Mouse (Mus musculus) intestine, embryonic 14.5 days (tissue): ENCODE results near the gene Cel. TPM values are rescaled to one million over a fixed set of nuclear protein-coding genes. Genes with fewer than 3 reads are reported as not detected.

Source experiments
- ATAC-seq: fragments of 200-750 bp; cut with Nextera tagmentation; replicated peaks from 2 replicates; pipeline ENCODE4 v1.8.0; 2017; ENCODE audit warnings: low read depth, moderate number of reproducible peaks, moderate TSS enrichment, moderate library complexity; ENCODE audit not compliant: low FRiP score, low TSS enrichment
- DNase-seq: peaks from one replicate; pipeline ENCODE4 v3.0.0-alpha.2; 2018; ENCODE audit warnings: low spot score
- H3K27ac ChIP-seq: fragments of 300-500 bp; sonication (generic); 2 replicates; pipeline ENCODE4 v1.5.1; 2014; ENCODE audit warnings: low read depth, mild to moderate bottlenecking, control low read depth
- H3K27me3 ChIP-seq: fragments of 300-500 bp; sonication (generic); replicated peaks from 2 replicates; pipeline ENCODE4 v1.6.1; 2014; ENCODE audit warnings: low read length, control low read depth; ENCODE audit not compliant: control insufficient read depth, insufficient read depth
- H3K36me3 ChIP-seq: fragments of 300-500 bp; sonication (generic); 2 replicates; pipeline ENCODE4 v1.6.1; 2014; ENCODE audit warnings: low read length, control low read depth; ENCODE audit not compliant: control insufficient read depth, insufficient read depth
- H3K4me1 ChIP-seq: fragments of 300-500 bp; sonication (generic); replicated peaks from 2 replicates; pipeline ENCODE4 v1.6.1; 2014; ENCODE audit warnings: low read length, control low read depth, mixed read lengths; ENCODE audit not compliant: control insufficient read depth, insufficient read depth
- H3K4me2 ChIP-seq: fragments of 300-500 bp; sonication (generic); 2 replicates; pipeline ENCODE4 v1.6.1; 2014; ENCODE audit warnings: low read length
- H3K4me3 ChIP-seq: fragments of 300-500 bp; sonication (generic); 2 replicates; pipeline ENCODE4 v1.5.1; 2014; ENCODE audit warnings: low read depth, low read length, control low read depth, mixed read lengths
- H3K9ac ChIP-seq: fragments of 300-500 bp; sonication (generic); 2 replicates; pipeline ENCODE4 v1.6.1; 2014; ENCODE audit warnings: mild to moderate bottlenecking, low read length
- H3K9me3 ChIP-seq: fragments of 300-500 bp; sonication (generic); 2 replicates; pipeline ENCODE4 v1.6.1; 2016; ENCODE audit warnings: low read length, control low read depth; ENCODE audit not compliant: control insufficient read depth
- WGBS: fragments of 180-500 bp; shearing (Covaris S2); extraction: QIAGEN DNeasy Blood & Tissue Kit; methylation state at CpG from one replicate; pipeline ENCODE4 v1.1.7; 2014; 5-methylcytosine and 5-hydroxymethylcytosine counted together
- polyA plus RNA-seq: library from polyadenylated mRNA; unstranded; fragments of >200 nt; fragmentation: Nextera tagmentation; extraction: Ambion mirVana; gene quantifications from 2 replicates; pipeline ENCODE4 v1.2.1, GENCODE M21; 2014

The Cel gene
- polyA plus RNA-seq, 1 experiment from 2014 or later = 67.3 TPM

DNA sequence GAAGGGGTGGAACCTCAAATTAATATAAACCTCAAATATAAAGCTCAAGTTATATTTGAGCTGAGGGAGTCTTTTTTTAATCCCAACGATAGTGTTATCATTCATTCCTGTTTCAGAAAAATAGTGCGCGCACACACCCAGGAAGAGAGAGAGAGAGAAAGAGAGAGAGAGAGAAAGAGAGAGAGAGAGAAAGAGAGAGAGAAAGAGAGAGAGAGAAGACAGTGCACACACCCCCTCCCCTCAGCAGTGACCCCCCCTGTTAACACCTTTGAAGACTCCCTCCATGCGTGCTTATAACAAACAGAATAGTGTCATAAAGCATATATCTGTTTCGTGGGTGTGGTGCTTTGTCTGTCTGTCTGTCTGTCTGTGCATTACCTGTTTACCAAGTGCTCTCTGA is 40.3 kb upstream of the Cel start:
- no peak for DNase-seq

DNA sequence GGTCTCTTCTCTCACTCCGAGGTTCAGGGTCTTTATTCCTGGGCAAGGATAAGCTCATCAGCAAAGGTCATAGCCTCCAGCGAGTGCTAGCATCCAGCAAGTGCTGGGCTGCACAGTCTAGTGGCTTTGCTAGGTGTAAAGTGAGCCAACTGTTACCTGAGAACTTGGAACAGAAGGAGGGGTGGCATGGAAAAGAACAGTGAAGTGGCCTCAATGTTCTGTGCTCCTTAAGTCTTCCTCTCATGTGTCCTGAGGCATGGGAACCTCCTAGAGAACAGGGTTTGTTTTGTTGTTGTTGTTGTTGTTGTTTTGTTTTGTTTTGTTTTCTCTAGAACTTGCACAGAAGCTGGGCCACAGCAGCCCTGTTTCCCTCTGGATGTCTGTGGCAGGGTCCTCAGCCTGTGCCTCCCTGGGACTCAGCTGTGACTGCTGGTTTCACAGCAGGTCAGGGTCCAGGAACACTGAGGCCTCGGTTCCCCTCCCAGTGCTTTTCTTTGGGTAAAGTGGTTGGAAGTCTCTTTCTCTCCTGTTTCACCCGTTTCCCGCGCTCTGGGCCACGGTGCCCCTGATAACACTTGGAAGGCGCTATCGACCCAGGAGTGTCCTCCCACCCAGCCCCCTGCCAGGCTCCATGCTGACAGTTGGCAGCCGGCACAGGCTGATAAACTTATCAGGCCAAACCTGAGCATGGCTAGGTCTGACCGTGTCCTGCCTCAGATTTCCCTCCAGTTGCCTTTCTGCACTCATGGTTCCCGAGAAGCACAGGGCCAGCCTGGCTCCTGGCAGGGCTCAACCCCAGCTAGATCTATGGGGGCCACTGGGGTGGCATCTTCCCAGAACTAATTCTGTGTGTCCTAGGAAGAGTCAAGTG is 38.8 kb upstream of the Cel start:
- Histone ChIP-seq H3K9ac (no peak overlapping the region), H3K9me3 (no peaks in the 10 kb centered on the region), H3K4me3 (no peak overlapping the region), H3K4me2 (no peak overlapping the region), H3K27ac (no peak overlapping the region), H3K27me3 (no peaks in the 10 kb centered on the region), H3K36me3 (no peaks in the 10 kb centered on the region), H3K4me1 (peaks cover 13% of the 10 kb centered on the region)
- DNase-seq (no peak), ATAC-seq (no peak)
- whole genome bisulfite sequencing = 56% methylated on average over 12 of the region's 12 CpGs

More for the DNA sequence above, 40.3 kb upstream of the Cel start:
- Histone ChIP-seq H3K27ac (no peak overlapping the region), H3K4me3 (no peak overlapping the region), H3K4me1 (peaks cover 9% of the 10 kb centered on the region; the same call in 1 of the 2 replicates), H3K4me2 (no peak overlapping the region), H3K9me3 (no peaks in the 10 kb centered on the region), H3K9ac (no peak overlapping the region), H3K36me3 (no peaks in the 10 kb centered on the region), H3K27me3 (no peaks in the 10 kb centered on the region)
- WGBS = 92% methylated on average over 5 of the region's 5 CpGs
- no peak for ATAC-seq

DNA sequence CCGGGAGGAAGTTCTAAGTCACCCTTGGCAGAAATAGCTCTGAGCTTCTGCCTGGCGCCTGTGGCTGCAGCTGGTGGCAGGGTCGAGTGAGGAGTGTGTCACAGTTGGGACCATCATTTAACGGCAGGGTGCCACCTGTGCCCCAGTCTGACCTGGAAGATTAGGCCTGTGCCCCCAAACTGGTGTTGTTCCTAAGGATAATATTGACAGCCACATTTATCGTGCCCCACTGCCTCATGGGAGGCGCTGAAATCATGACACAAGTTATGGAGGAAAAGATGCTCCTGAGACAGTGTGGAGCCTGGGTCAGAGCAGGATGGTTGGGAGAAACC is 36.3 kb upstream of the Cel start:
- no peaks in the 10 kb centered on the region for H3K9me3 ChIP-seq
- ATAC-seq (no peak), DNase-seq (no peak)
- WGBS = 78% methylated on average over 6 of the region's 6 CpGs
- H3K36me3 ChIP-seq = no peaks in the 10 kb centered on the region
- H3K4me1 ChIP-seq = peaks cover 13% of the 10 kb centered on the region
- H3K9ac ChIP-seq = no peak overlapping the region
- no peak overlapping the region for H3K4me3 ChIP-seq
- no peaks in the 10 kb centered on the region for H3K27me3 ChIP-seq
- H3K27ac ChIP-seq = no peak overlapping the region
- no peak overlapping the region for H3K4me2 ChIP-seq

DNA sequence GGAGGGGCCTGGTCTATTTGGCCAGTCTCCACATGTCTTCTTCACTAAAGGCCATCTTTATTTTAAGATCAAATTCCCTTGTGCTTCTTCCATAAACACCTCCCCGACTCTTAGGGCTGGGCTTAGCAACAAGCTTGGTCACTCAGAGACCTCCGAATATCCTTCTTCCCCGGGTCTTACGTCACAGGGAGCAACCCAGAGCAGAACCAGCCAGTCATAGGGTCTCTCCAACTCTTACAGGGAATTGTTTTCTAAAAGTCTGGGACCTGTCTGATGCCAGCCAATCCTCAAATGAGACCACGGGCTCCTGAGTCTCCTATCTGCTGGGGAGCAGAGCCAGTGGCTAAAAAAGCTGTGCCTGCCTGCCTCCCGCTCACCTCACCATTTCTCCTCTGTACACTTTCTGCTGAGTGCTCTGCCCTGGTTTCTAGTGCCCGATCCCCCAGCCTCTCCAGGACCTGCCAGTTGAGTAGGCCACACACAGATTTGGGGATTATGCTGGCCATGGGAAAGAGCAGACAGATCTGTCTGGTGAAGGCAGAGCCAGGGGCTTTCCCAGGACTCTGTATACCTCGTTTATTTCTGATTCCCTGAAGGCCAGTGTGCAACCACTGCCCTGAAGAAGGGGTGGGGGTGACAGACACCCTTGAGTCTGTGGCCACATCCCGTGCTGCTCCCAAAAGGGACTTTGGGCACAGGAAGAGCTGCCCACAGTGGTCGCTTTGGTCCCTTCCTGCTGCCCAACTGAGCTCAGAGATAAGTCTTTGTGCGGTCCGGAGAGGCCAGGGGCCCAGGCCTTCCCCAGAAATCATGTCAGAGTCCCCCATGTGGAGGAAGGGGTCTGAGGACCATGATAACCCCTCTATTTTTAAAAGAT is 35.7 kb upstream of the Cel start:
- Histone ChIP-seq H3K9me3 (no peaks in the 10 kb centered on the region), H3K4me2 (no peak overlapping the region), H3K27me3 (no peaks in the 10 kb centered on the region), H3K36me3 (no peaks in the 10 kb centered on the region), H3K4me3 (no peak overlapping the region), H3K9ac (no peak overlapping the region), H3K27ac (peak overlapping the region; percentile 38; the same call in 1 of the 2 replicates), H3K4me1 (peaks cover 13% of the 10 kb centered on the region)
- 61% methylated on average over 12 of the region's 12 CpGs for WGBS
- no peak for ATAC-seq
- no peak for DNase-seq

DNA sequence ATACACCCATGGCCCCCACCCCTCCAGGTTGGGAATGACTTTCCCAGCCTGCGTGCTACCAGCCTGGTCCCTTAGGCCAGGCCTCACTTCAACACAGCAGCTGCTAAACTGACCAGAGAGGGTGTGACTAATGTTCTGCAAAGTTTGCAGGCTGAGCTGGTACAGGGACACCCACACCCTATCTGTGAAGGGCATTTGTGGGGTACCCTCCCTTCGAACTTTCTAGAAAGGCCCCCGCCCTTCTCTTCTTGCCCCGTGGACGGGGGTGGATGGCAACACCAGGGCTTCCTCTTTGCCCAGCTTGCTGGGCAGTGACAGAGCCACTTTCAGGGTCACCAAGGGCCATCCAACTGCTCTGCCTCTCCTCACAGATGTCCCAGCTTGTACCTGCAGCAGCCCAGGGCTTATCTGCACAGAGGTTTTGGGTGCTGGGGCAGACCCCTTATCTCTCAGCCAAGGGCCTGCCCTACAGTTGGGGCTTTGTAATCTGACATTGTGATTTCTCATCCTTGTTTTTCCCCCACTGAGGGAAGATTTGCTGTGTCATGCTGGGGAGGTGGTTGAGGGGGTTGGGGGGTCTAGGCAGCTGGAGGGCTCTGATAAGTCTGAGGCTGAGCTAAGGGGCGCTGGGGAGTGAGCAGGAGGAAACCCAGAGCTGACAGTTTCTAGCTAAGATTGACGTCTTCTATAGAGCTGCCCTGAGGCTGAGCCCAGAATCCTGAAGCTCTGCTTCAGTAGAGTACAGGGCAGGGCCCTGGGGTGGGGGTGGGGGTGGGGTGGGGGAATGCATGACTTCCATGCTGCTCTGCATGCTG is 34.7 kb upstream of the Cel start:
- peak; percentile 40; the same call in 1 of the 2 replicates for ATAC-seq
- DNase-seq = no peak

DNA sequence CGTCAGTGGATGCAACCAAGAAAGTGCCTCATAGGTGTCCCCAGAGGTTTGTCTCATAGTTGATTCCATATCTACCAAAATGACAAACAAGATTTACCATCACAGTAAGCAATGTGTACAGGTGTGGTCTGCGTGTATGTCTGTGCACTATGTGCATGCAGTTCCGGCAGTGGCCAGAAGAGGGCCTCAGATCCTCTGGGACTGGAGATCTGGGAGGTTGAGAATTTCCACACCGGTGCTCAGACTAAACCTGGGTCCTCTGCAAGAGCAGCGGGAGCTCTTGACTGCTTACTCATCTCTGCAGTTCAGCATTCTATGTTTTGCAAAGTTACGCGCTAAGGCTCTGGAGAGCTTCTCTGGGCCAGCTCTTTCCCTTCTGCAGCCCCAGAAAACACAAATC is 33.8 kb upstream of the Cel start:
- Histone ChIP-seq H3K27me3 (no peaks in the 10 kb centered on the region), H3K9ac (no peak overlapping the region), H3K9me3 (no peaks in the 10 kb centered on the region), H3K4me2 (no peak overlapping the region), H3K27ac (no peak overlapping the region), H3K4me3 (no peak overlapping the region), H3K36me3 (no peaks in the 10 kb centered on the region), H3K4me1 (peaks cover 13% of the 10 kb centered on the region)
- 88% methylated on average over 7 of the region's 7 CpGs for WGBS
- no peak for ATAC-seq
- no peak for DNase-seq

More for the DNA sequence above, 34.7 kb upstream of the Cel start:
- H3K4me2 ChIP-seq = no peak overlapping the region
- no peak overlapping the region for H3K4me3 ChIP-seq
- H3K9me3 ChIP-seq = no peaks in the 10 kb centered on the region
- peaks cover 13% of the 10 kb centered on the region for H3K4me1 ChIP-seq
- H3K27me3 ChIP-seq = no peaks in the 10 kb centered on the region
- H3K27ac ChIP-seq = no peak overlapping the region
- H3K9ac ChIP-seq = no peak overlapping the region
- 70% methylated on average over 7 of the region's 7 CpGs for WGBS
- H3K36me3 ChIP-seq = no peaks in the 10 kb centered on the region

DNA sequence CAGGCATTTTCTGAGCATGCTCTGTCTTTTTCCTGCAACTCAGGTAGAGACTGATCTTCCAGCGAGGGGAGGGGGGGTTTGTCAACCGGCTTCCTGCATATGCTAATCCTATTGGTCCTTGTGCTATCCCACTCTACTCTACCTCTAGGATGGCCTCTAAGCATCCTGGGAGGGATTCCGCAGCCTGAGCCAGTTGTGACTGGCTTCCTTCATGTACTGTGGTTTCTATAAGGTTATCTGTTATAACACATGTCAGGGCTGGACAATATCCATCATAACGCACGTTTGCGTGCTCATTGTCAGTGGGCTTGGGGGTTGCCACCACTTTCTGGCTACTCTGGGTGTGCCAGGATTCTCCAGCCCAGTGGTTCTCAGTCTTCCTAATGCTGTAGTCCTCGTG is 32.8 kb upstream of the Cel start:
- H3K9me3 ChIP-seq = no peaks in the 10 kb centered on the region
- DNase-seq (no peak), ATAC-seq (no peak)
- no peaks in the 10 kb centered on the region for H3K27me3 ChIP-seq
- H3K4me2 ChIP-seq = no peak overlapping the region
- peaks cover 13% of the 10 kb centered on the region for H3K4me1 ChIP-seq
- H3K9ac ChIP-seq = no peak overlapping the region
- no peak overlapping the region for H3K27ac ChIP-seq
- 79% methylated on average over 7 of the region's 7 CpGs for WGBS
- no peaks in the 10 kb centered on the region for H3K36me3 ChIP-seq
- no peak overlapping the region for H3K4me3 ChIP-seq

DNA sequence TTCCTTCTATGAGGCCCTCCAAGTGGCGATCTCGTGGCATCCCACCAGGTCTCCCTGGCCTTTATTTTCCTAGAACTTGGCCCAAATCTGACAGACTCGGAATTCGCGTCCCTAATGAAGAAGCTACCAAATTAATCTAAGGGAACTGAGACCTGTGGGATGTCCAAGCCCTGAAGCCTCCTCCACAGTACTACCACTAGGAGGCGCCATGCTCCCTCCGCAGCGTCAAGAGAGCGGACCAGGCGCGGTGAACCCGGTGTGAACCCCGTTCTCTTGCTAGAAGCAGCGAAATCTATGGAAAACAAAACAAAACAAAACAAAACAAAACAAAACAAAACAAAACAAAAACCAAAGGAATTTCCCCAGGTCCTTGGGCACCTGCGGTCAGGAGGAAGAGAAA is 29.6 kb upstream of the Cel start:
- Histone ChIP-seq H3K9ac (no peak overlapping the region), H3K4me3 (no peak overlapping the region), H3K27ac (no peak overlapping the region), H3K36me3 (no peaks in the 10 kb centered on the region), H3K4me2 (peak overlapping the region; percentile 28), H3K27me3 (no peaks in the 10 kb centered on the region), H3K9me3 (no peaks in the 10 kb centered on the region), H3K4me1 (no peaks in the 10 kb centered on the region)
- ATAC-seq (no peak), DNase-seq (peak; percentile 74)
- 8% methylated on average over 15 of the region's 15 CpGs for WGBS
